Mouse (Mus musculus): Measurements from ENCODE around the gene Sema4b. TPM values are rescaled to one million over a fixed set of nuclear protein-coding genes. Genes with fewer than 3 reads are reported as not detected.

The Sema4b gene
- total and polyA plus RNA-seq, 2 experiments from 2014 or later, result 29.2 to 43.7 TPM

GRCm38 (mm10) chr7:80158496-80159268 lies 28.0 kb upstream of the Sema4b start:
- Histone ChIP-seq H3K4me3 (ENCODE audit: low read depth, low read length) (no peak overlapping the region), H3K9ac (replicated peaks; ENCODE audit: low read length, poor library complexity, severe bottlenecking) (no peak overlapping the region), H3K27ac (ENCODE audit: low read depth, low read length) (no peak overlapping the region), H3K4me1 (ENCODE audit: insufficient read depth, low read length) (no peaks in the 10 kb centered on the region), H3K4me2 (ENCODE audit: low read depth, low read length, poor library complexity, severe bottlenecking) (no peak overlapping the region), H3K9me3 (ENCODE audit: low read length) (no peaks in the 10 kb centered on the region), H3K27me3 (ENCODE audit: insufficient read depth, low read length) (no peaks in the 10 kb centered on the region), H3K36me3 (ENCODE audit: insufficient read depth, low read length) (no peaks in the 10 kb centered on the region)
- WGBS, result 90% methylated on average over 8 of the region's 8 CpGs
- TF ChIP-seq CTCF (IDR thresholded peaks at IDR 0.05), result no peak
- ATAC-seq (ENCODE audit: low FRiP score) (no peak), DNase-seq (ENCODE audit: low spot score) (no peak)

DNA sequence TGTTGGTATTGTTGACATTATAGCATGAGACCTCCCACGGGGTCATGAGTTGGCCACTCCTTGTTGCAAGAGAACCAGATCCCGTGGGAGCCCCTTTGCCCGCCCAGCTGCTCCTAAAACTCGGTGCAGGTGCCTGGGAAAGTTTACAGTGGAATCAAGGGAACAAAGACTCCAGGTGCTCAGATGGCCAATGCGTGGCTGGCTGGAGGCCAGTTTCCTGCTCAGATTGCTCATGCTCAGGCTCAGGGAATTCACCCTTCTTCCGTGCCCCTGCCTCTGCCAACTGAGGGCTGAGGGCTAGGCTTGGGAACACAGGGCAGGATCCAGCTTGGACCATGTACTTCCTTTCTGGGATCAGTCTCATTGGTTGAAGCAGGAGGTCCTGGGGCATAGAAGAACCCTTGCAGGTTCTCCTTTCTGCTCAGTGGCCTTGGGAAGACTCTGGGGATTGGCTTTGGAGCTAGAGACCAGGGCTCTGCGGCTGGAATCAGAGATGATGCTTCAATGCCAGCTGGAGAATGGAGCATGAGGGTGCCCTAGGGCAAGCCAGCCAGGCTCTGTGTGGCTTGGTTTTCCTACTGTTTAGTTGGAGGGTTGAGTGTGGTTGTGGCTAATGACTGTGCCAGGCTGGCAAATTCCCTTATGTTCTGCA lies 26.2 kb upstream of the Sema4b start:
- Histone ChIP-seq H3K9me3 (ENCODE audit: low read length) (no peaks in the 10 kb centered on the region), H3K27ac (ENCODE audit: low read depth, low read length) (no peak overlapping the region), H3K4me1 (ENCODE audit: insufficient read depth, low read length) (no peaks in the 10 kb centered on the region), H3K4me3 (ENCODE audit: low read depth, low read length) (no peak overlapping the region), H3K27me3 (ENCODE audit: insufficient read depth, low read length) (no peaks in the 10 kb centered on the region), H3K36me3 (ENCODE audit: insufficient read depth, low read length) (no peaks in the 10 kb centered on the region), H3K9ac (replicated peaks; ENCODE audit: low read length, poor library complexity, severe bottlenecking) (no peak overlapping the region), H3K4me2 (ENCODE audit: low read depth, low read length, poor library complexity, severe bottlenecking) (no peak overlapping the region)
- DNase-seq (ENCODE audit: low spot score) (no peak), ATAC-seq (ENCODE audit: low FRiP score) (no peak)
- 82% methylated on average over 7 of the region's 7 CpGs for WGBS
- TF ChIP-seq CTCF (IDR thresholded peaks at IDR 0.05), result no peak

GRCm38 (mm10) chr7:80160945-80161306 lies 25.7 kb upstream of the Sema4b start:
- WGBS, result 67% methylated on average over 8 of the region's 8 CpGs
- no peaks in the 10 kb centered on the region for H3K27me3 ChIP-seq (ENCODE audit: insufficient read depth, low read length)
- H3K4me2 ChIP-seq (ENCODE audit: low read depth, low read length, poor library complexity, severe bottlenecking), result no peak overlapping the region
- TF ChIP-seq CTCF (IDR thresholded peaks at IDR 0.05), result no peak
- no peaks in the 10 kb centered on the region for H3K36me3 ChIP-seq (ENCODE audit: insufficient read depth, low read length)
- H3K9ac ChIP-seq (replicated peaks; ENCODE audit: low read length, poor library complexity, severe bottlenecking), result no peak overlapping the region
- H3K4me3 ChIP-seq (ENCODE audit: low read depth, low read length), result no peak overlapping the region
- no peaks in the 10 kb centered on the region for H3K9me3 ChIP-seq (ENCODE audit: low read length)
- H3K4me1 ChIP-seq (ENCODE audit: insufficient read depth, low read length), result no peaks in the 10 kb centered on the region
- H3K27ac ChIP-seq (ENCODE audit: low read depth, low read length), result no peak overlapping the region
- DNase-seq (ENCODE audit: low spot score), result peak; percentile 34
- no peak for ATAC-seq (ENCODE audit: low FRiP score)

- Histone ChIP-seq H3K36me3 (ENCODE audit: insufficient read depth, low read length) (no peaks in the 10 kb centered on the region), H3K4me2 (ENCODE audit: low read depth, low read length, poor library complexity, severe bottlenecking) (no peak overlapping the region), H3K9ac (replicated peaks; ENCODE audit: low read length, poor library complexity, severe bottlenecking) (no peak overlapping the region), H3K9me3 (ENCODE audit: low read length) (no peaks in the 10 kb centered on the region), H3K4me3 (ENCODE audit: low read depth, low read length) (no peak overlapping the region), H3K4me1 (ENCODE audit: insufficient read depth, low read length) (no peaks in the 10 kb centered on the region), H3K27me3 (ENCODE audit: insufficient read depth, low read length) (no peaks in the 10 kb centered on the region), H3K27ac (ENCODE audit: low read depth, low read length) (no peak overlapping the region)
- ATAC-seq (ENCODE audit: low FRiP score) (no peak), DNase-seq (ENCODE audit: low spot score) (no peak)
- TF ChIP-seq CTCF (IDR thresholded peaks at IDR 0.05), result no peak
- 79% methylated on average over 5 of the region's 5 CpGs for WGBS
Measured at GRCm38 (mm10) chr7:80165432-80165831, 21.2 kb upstream of the Sema4b start.

DNA sequence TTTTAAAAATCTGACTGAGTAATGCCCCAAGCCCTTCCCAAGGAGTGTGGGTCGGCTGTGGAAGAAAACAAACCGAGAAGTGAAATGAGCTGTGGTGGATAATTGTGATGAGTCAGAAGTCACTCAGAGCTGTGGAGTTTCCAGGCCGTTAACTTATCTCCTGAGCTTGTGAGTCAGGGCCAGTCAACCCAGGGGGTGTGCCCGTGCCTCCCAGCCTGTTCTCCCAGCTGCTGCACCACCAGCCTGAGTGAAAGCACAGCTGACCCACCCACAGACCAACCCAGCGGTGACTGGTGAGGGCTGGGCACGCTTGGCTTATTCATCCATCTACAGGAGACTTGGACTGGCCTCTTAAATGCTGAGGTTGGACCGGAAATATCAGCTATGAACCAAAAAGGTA lies 19.9 kb upstream of the Sema4b start:
- 66% methylated on average over 7 of the region's 7 CpGs for WGBS
- H3K4me1 ChIP-seq (ENCODE audit: insufficient read depth, low read length), result no peaks in the 10 kb centered on the region
- no peak overlapping the region for H3K4me3 ChIP-seq (ENCODE audit: low read depth, low read length)
- no peaks in the 10 kb centered on the region for H3K9me3 ChIP-seq (ENCODE audit: low read length)
- H3K4me2 ChIP-seq (ENCODE audit: low read depth, low read length, poor library complexity, severe bottlenecking), result no peak overlapping the region
- ATAC-seq (ENCODE audit: low FRiP score) (no peak), DNase-seq (ENCODE audit: low spot score) (no peak)
- H3K9ac ChIP-seq (replicated peaks; ENCODE audit: low read length, poor library complexity, severe bottlenecking), result no peak overlapping the region
- H3K36me3 ChIP-seq (ENCODE audit: insufficient read depth, low read length), result no peaks in the 10 kb centered on the region
- no peak overlapping the region for H3K27ac ChIP-seq (ENCODE audit: low read depth, low read length)
- TF ChIP-seq CTCF (IDR thresholded peaks at IDR 0.05), result no peak
- no peaks in the 10 kb centered on the region for H3K27me3 ChIP-seq (ENCODE audit: insufficient read depth, low read length)

- Histone ChIP-seq H3K9ac (replicated peaks; ENCODE audit: low read length, poor library complexity, severe bottlenecking) (no peak overlapping the region), H3K4me1 (ENCODE audit: insufficient read depth, low read length) (no peaks in the 10 kb centered on the region), H3K36me3 (ENCODE audit: insufficient read depth, low read length) (no peaks in the 10 kb centered on the region), H3K4me2 (ENCODE audit: low read depth, low read length, poor library complexity, severe bottlenecking) (no peak overlapping the region), H3K27ac (ENCODE audit: low read depth, low read length) (no peak overlapping the region), H3K9me3 (ENCODE audit: low read length) (no peaks in the 10 kb centered on the region), H3K27me3 (ENCODE audit: insufficient read depth, low read length) (no peaks in the 10 kb centered on the region), H3K4me3 (ENCODE audit: low read depth, low read length) (no peak overlapping the region)
- ATAC-seq (ENCODE audit: low FRiP score) (no peak), DNase-seq (ENCODE audit: low spot score) (no peak)
- 83% methylated on average over 2 of the region's 2 CpGs for WGBS
- TF ChIP-seq CTCF (IDR thresholded peaks at IDR 0.05), result no peak
Measured at GRCm38 (mm10) chr7:80169847-80170246, 16.8 kb upstream of the Sema4b start.

Measured in midbrain, postnatal 0 days (tissue).